Mouse (Mus musculus): ENCODE measurements around the gene Ngly1.
"Not testable (repeated sequence)": the region's sequence is repeated elsewhere in the genome, so short reads cannot be mapped to it uniquely, and the experiment has no call there.

Ngly1 gene

DNA sequence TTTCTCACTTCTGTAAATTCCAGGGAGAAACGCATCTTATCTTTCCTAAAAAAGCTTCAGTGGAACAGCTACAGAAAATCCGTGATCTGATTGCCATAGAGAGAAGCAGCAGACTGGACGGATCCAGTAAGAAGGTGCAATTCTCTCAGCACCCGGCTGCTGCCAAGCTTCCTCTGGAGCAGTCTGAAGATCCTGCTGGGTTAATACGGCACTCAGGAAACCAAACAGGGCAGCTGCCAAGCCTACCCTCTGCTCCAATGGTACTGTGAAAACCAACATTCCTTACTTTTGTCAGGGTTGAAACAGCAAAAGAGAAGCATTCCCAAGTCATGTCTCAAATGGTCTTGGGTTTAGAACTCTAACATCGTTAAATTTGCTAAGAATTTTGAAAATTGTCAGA is 11.5 kb downstream of the Ngly1 start:
- DNase-seq (ENCODE audit: low spot score in 2 of 2), result peak in 1 of 2 experiments; percentile 16

- no peak for DNase-seq (ENCODE audit: low spot score in 2 of 2)
These were observed 12.8 kb downstream of the Ngly1 start for GRCm38 (mm10) chr14:16261869-16262268.

DNA sequence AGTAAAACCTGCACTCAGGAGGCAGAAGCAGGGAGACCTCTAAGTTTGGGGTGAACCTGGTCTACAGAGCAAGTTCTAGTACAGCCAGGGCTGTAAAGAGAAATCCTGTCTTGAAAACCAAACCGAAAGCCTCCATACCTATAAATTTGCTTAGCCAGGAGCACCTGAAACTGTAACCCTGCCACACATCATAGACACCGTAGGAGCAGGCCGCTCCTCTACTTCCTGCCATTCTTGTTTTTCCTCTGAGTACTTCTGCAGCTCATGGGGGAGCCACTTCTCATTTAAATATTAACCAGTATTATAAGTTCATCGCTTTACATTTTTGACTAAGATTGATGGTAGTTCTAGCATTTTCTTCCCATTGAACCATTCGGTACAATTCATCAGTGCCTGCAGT is 17.9 kb downstream of the Ngly1 start:
- no peak for DNase-seq (ENCODE audit: low spot score in 2 of 2)

- no peak for DNase-seq (ENCODE audit: low spot score in 2 of 2)
These were observed 20.7 kb downstream of the Ngly1 start for GRCm38 (mm10) chr14:16269776-16270175.

DNA sequence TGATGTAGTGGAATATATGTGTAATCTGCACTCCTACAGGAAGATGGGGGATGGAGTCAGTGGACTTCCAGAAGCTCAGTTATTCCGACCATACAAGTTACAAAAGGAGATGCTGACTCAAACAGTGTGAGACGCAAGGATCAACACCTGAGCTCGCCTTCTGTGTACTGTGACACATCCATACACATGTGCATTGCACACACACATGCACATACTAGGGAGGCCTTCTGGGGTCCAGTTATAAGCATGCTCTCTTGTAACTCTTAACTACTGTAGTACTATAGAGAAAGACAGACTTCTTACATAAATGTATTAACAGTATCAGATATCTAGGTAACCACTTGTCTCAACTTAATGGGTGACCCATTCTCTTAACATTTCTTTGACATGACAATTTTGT is 24.6 kb downstream of the Ngly1 start:
- DNase-seq (ENCODE audit: low spot score in 2 of 2), result no peak

- no peak for DNase-seq (ENCODE audit: low spot score in 2 of 2)
These were observed 30.1 kb downstream of the Ngly1 start for GRCm38 (mm10) chr14:16279196-16279595.

- no peak for DNase-seq (ENCODE audit: low spot score in 2 of 2)
These were observed 34.9 kb downstream of the Ngly1 start for GRCm38 (mm10) chr14:16283966-16284365.

DNA sequence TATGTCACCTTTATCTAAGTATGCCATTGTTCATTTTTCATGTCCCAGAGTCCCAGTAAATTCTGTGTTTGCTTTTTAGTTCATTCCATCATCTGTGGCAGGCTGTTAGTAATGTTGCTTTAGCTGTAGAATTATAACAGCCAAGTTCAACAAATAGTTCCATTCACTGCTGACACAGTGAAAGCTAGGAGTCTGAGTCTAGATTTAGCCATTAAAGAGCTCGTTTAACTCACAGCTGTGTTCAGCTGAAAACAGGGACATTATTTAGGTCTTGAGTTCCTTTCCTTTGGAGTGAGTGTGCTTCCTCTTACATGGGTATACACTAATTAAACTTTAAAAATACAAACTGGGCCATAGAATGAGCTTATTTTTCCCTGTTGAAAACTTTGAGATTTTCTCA is 43.3 kb downstream of the Ngly1 start:
- no peak for DNase-seq (ENCODE audit: low spot score in 2 of 2)

GRCm38 (mm10) chr14:16293015-16293414 is 43.9 kb downstream of the Ngly1 start:
- DNase-seq (ENCODE audit: low spot score in 2 of 2), result no peak

GRCm38 (mm10) chr14:16293921-16294320 is 44.8 kb downstream of the Ngly1 start:
- no peak for DNase-seq (ENCODE audit: low spot score in 2 of 2)

DNA sequence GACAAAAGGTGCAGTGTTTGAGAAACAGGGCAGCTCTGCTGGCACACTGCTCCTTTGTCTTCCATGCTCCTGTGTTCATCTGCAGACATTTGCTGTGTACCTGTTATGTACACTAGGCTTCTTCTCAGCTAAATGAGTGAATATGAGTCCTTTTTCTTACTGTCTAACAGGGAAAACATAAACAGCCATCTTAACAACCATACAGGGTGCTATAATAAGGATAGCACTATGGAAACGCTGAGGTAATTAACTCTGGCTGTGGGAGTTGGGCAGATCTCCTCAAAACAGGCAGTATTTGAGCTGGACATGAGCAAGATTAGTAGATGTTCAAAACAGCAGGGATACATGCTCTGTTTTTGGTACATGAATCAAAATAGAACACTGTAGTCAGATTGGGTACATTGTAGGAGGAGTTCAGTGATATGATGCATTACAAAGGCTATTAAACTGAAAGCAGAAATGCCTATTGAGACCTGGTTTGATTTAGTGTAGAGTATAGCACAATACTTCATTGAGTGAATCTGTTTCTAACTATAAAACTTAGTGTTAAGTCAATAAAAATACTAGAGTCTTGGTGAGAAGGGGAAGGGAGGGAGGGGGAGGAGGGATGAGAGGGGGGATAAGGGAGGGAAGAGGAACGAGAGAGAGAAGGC is 47.9 kb downstream of the Ngly1 start:
- DNase-seq (ENCODE audit: low spot score in 2 of 2), result no peak

DNA sequence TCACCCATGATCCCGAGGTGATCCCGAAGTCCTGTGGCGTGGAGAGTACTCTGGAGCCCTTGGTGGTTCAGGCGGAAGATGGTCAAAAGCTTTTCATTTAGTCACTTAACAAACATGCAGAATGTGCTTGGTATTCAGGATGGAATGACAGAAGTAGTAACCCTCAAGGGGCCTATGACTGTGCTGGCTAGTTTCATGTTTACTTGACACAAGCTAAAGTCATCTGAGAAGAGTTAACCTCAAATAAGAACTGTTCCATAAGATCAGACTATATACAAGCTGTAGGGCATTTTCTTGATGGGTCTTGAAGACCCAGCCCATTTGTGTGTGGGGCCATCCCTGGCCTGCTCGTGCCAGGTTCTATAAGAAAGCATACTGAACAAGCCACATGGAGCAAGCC is 52.7 kb downstream of the Ngly1 start:
- no peak for DNase-seq (ENCODE audit: low spot score in 2 of 2)

- DNase-seq (ENCODE audit: low spot score in 2 of 2), result no peak
These were observed 53.6 kb downstream of the Ngly1 start for GRCm38 (mm10) chr14:16302688-16303087.

- no peak for DNase-seq (ENCODE audit: low spot score in 2 of 2)
These were observed 61.7 kb downstream of the Ngly1 start for GRCm38 (mm10) chr14:16310791-16311190.

DNA sequence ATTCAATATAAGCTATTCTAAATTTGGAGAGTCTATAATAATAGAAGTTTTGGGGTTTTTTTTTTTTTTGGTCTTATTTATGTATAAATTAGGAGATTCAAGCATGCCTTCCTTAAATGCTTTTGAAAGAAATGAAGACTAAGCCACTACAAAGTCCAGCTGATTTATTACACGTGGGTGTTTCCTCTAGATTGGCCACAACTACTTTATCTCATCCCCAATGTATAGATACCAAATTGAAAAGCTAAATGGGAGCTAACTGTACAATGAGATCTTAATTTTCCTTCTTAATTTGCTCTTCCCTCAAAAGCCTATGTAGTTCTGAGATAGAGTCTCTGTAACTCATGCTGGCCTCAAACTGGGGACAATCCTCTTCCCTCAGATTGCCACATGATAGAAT is 63.5 kb downstream of the Ngly1 start:
- no peak for DNase-seq (ENCODE audit: low spot score in 2 of 2)

GRCm38 (mm10) chr14:16313073-16313472 is 64.0 kb downstream of the Ngly1 start:
- not testable (repeated sequence) for DNase-seq (ENCODE audit: low spot score in 2 of 2)

DNA sequence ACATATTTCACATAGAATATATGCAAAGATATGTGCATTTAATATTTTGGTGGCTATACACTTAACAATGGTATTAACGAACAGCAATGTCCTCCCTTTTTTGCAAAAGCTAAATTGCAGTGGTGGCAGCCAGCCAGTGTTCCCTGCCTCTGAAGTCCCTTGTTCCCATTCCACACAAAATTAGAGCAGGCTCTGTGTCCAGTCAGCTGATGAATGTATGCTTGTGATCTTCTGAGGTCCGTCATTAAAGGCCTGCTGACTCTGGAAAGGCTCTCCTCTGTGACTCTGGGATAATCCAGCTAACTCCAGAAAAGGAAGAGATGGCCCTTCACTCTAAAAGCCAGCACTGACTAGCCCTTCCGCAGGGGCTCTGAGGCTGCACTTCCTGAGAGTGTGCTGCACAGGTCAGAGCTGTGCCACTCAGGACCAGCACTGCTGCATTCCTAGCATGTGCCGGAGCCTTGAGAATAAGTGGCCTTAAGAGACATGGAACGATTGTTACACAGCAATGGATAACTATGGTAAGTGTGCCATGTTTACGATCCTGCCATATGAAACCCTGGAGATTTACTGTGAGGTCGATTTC is 64.9 kb downstream of the Ngly1 start:
- DNase-seq (ENCODE audit: low spot score in 2 of 2), result no peak

- no peak for DNase-seq (ENCODE audit: low spot score in 2 of 2)
These were observed 65.8 kb downstream of the Ngly1 start for GRCm38 (mm10) chr14:16314842-16315241.

- no peak for DNase-seq (ENCODE audit: low spot score in 2 of 2)
These were observed 67.6 kb downstream of the Ngly1 start for GRCm38 (mm10) chr14:16316715-16317114.

GRCm38 (mm10) chr14:16319818-16320217 is 70.7 kb downstream of the Ngly1 start:
- DNase-seq (ENCODE audit: low spot score in 2 of 2), result no peak

DNA sequence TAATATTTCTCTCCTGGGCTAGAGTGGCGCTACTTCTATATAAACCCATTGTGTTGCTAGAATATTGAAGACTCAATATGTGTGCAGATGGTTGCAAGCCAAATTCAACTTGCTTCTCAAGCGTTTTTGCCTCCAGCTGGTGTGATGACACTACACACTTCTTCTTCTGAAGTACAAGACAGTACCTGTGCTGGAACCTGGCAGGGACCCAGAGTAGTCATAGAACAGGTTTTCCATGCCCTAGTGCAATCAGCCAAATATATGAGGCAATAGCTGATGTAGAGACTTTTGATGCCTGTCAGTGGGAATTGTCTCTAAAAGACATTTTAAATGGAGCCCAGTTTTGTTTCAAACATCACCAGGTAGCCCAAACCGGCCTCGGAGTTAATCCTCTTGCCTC is 75.3 kb downstream of the Ngly1 start:
- no peak for DNase-seq (ENCODE audit: low spot score in 2 of 2)

GRCm38 (mm10) chr14:16325208-16325607 is 76.1 kb downstream of the Ngly1 start:
- no peak for DNase-seq (ENCODE audit: low spot score in 2 of 2)

GRCm38 (mm10) chr14:16328531-16328930 is 79.5 kb downstream of the Ngly1 start:
- no peak for DNase-seq (ENCODE audit: low spot score in 2 of 2)

GRCm38 (mm10) chr14:16328959-16329480 is 79.9 kb downstream of the Ngly1 start:
- no peak for DNase-seq (ENCODE audit: low spot score in 2 of 2)

Measured in frontal cortex, postnatal 10 days (tissue).